Mouse (Mus musculus): ENCODE data around the gene Lyg1.
"Not testable (repeated sequence)": the region's sequence is repeated elsewhere in the genome, so short reads cannot be mapped to it uniquely, and the experiment has no call there.

DNA sequence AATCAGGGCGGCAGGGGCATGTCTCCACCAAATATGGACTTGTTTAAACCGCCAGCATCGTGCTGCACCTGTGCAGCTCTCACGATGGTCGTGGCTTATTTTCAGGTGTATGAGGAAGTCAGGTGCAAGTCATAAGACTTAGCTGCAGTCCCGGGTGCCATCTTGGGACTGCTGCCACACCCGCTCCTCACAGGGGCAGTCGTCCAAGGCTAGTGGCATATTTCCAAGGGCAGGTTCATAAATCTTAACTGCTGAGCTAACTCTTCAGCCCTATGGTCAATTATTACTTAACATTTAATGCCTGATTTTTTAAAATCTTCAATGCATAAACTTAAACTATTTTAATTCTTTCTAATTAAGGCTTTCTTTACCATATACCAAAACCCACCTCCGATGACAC, 19.1 kb upstream of the Lyg1 start:
- not testable (repeated sequence) for TF ChIP-seq CTCF, EP300 (IDR thresholded peaks at IDR 0.05)
